Mouse (Mus musculus) embryo, embryonic 9.5 days (tissue): ENCODE data around the gene Kcnma1.

Experiments
- DNase-seq: peaks from one replicate; pipeline ENCODE4 v3.0.0-alpha.2; 2017; ENCODE audit errors: extremely low spot score

Kcnma1 gene

DNA sequence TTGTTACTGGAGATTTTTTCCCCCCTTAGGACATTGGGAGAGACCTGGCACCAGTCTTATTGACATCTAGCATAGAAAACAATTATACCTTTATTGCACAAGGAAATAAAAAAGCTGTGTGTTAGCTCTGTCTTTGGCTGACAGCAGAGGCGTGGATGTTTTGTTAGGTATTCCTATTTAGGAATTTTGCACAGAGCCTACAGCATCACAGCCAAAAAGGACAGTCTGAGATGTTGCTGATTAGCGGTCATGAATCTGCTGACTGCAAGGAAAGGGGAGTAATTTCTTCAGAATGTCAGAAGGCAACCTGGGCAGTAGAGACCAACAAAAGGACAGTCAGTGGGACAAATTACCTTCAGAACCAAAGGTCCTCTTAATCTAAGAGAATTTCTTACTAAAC lies 412.2 kb downstream of the Kcnma1 start:
- DNase-seq: no peak

DNA sequence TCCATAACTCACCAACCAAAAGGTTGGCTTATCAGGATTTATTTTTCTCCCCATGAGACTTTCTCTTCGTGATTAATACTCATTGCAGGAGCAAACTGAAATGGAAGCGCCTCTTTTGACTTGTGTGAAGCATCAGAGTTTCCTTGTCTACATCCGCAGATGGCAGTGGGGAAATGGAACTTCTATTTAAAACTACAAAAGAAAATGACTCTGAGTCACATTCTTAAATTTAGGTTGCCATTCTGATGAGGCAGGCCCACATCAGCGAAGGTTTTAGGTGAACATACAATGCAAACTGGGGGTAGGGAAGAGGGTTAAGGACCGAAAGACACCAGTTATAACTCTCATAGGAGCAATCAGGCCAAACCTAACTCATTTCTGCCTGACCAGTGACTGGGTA lies 419.7 kb downstream of the Kcnma1 start:
- no peak for DNase-seq

DNA sequence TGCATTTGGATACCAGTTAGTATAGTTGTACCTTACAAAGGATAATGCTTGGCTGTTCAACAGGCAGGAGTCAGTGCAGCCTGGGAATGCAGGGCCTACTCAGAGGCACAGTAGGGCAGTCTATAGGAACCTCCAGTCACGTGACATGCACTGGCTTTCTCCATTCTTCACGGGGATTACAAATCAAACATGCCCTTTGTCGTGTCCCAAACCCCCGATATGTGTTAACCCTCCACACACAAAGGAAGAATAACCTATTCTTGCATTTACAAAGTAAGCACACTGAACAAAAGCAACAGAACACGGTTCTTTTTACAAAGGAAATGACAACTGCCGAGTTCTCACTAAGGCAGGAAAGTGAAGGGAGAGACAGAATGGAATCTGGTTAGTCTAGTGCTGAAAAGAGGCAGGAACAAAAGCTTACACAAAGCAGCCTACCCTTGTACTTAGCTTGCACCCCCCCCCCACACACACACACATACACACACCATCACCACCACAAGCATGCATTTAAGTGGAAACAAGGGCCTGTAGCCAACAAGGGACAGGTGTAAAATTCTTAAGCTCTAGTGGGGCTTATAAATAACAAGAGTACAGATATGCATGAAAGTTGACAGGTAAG lies 421.4 kb downstream of the Kcnma1 start:
- DNase-seq: peak; percentile 36

DNA sequence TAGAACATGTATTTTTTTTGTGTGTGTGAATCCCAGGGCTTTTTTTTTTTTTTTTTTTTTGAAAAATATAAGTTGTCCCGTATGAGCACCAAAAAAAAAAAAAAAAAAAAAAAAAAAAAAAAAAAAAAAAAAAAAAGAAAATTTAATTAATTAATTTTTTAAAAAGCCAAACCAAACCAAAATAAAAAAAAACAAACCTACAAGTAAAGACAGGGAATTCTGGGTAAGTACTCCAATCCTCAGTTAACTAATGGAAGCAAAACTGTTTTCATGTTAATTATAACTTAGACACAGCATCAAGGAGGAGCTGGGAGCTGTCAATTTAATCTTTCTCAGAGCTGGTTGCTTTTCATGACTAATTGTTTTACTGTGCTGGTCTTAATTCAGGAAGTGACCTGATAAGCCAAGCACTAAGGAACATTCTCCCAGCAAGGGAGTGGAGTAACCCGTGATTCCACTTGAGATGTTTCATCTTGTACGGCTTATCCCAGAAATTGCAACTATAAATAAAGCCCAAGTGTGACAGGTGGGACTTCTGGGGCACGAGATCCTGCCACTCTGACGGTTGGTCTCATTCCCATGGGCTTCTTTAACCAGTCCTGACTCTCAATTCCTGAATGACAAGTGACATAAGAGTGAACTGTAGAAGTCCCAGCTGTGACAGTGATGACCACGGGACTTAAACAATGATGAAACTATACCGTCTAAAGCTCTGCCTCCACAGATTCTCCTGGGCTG lies 424.4 kb downstream of the Kcnma1 start:
- no peak for DNase-seq

DNA sequence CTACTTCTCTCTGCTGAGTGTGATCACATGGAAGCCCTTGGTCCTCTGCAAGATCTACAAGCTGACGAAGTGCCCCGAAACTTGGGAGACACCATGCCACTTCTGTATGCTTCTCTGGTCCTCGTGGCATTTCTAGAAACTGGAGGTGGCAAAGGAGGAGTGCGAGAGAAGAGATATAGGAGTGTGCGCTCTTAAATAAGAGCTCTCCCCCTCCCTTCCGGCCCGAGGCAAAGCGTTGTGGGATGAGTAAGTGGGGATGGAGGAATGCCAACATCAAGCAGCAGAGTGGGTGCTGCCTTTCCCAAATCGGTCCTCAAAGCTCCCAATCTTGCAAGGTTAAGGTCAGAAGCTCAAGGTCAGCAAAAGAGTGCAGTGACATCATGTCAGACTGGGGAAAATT lies 426.8 kb downstream of the Kcnma1 start:
- DNase-seq: no peak

DNA sequence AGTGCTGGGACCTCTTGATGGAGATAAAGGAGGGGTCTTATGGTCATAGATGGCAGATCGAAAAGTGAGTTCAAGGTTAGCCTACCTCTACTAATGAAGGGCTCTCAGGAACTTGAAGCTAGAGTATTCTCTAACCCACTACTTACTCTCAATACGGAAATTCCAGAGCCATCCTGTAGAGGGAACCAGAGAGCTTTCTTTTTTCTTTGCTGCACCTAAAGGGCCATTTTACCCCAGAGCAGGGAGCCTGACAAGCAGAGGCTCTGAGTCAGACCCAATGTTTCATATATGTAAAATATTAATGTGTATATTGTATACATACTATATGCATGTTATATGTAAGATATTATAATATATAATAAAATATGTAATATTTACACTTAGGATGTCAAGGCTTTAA lies 431.1 kb downstream of the Kcnma1 start:
- DNase-seq: peak; percentile 63

DNA sequence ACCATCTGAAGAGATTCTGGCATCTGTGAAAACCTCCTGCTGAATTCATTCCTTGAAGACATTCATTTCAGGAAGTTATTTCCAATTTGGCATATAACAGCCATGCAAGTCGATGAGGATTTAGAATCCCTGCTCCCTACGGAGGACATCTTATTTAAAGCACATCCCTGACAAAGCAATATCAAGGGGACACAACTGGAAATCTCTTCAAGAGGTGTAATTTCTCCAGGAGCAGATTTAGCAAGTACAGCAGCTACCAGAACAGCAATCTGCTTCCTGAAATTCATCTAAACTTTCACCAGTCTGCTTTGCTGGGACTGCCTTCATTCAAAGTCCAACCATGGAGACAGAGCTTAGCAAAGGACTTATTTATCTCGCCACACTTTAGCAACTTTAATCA lies 433.0 kb downstream of the Kcnma1 start:
- no peak for DNase-seq

DNA sequence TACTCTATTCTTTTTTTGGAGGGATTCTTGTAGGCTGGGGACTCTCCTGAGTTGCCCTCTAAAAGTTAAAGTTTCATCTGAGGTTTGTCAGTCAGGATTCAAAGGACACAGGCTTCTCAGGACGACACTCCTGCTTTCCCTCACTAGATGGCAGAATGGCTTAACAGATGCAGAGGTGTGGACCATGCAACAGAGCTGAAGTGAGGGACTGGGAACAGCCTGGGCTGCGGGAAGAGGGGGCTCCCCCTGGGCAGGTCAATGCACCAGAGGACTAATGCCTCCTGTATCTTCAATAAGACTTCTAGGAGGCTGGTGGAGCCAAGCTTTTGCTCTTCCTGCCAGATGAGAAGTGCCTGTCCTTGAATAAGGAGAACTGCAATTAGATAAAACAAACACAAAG lies 438.3 kb downstream of the Kcnma1 start:
- peak; percentile 40 for DNase-seq

DNA sequence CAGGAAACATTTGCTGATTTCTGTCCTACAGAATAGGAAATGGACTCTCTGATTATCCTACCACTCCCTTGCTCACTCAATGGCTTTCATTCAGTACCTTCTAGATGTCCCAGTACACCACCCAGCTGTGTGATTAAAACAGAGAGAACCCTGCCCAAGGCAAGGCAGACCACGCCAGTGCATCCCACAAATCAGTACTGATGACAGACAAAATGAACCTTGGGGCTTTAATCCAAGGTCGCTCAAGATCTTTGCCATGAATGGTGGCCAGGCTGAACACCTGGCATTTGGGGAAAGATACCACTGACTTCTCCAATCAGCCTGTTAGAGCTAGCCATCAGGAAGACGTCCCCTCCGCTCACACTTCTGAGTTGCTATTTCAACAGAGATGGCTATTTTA lies 440.2 kb downstream of the Kcnma1 start:
- no peak for DNase-seq

DNA sequence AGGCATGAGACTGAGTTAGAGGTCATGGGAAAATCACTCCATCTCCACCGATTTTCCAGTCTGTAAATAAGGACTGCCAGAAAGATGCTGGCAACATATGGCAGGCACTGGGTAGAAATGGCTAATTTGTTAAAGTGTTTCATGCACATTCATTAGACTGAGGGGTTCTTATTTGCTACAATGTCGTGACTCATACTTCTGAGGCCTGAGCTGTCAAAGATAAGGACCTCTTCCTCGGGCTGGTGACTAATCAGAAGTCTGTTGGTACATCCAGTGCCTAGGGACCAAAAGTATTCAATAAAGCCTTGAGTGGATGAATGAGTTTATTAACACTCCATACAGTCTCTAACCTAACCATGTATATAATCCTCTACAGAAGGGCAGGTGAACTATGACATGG lies 440.9 kb downstream of the Kcnma1 start:
- no peak for DNase-seq

DNA sequence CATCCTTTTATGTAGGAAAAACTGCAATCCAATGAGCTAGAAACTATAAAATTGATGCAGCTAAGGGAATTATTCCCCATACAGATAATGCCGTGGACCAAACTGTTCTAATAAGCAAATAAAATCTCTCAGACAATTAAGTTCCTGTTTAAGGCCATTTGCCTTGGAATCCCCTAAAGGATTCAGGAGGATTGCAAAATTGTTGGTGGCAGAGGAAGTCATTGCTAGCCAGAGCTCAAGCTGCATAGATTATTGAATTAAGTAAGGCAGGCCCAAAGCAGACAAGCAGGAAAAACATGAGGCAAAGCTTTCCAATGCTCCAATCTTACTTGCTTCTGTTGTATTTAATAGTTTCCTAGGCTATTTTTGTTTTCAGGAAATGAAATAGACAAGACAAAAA lies 441.5 kb downstream of the Kcnma1 start:
- DNase-seq: no peak

DNA sequence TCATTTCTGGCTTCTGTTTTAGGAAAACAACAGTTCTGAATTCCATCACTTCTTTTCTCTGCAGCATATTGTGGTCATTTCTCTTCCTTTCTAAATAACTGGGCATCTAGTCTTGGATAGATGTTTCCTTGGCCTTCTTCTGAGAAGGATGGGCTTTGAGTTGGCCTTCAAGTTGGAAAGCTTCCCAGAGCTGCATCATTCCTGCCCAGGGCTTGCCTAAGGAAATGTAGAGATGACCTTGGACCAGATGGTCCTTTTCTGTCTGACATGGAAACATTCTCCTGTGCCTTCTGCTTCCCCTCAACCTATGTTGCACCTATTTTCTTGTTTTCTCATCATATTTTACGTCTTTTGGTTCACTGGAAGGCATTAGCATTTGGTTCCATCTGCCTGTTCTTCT lies 444.0 kb downstream of the Kcnma1 start:
- no peak for DNase-seq

DNA sequence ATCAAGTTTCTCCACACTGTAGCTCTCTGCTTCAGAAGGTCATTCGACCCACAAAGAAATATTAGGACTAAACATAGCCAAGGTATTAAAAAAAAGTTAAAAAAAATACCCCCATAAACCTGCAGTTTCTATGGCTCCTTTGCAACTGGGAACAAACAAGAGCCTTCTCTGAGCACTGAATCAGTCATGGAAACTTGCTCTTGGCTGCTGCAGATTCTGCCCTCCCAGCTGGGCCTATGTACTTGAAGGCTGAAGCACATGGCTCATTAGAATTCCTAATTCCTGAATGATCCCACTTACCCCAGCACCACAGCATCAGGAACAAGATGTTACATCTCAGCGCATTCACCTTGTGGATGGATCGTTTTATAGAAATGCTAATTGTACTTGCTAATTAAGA lies 448.4 kb downstream of the Kcnma1 start:
- DNase-seq: no peak

DNA sequence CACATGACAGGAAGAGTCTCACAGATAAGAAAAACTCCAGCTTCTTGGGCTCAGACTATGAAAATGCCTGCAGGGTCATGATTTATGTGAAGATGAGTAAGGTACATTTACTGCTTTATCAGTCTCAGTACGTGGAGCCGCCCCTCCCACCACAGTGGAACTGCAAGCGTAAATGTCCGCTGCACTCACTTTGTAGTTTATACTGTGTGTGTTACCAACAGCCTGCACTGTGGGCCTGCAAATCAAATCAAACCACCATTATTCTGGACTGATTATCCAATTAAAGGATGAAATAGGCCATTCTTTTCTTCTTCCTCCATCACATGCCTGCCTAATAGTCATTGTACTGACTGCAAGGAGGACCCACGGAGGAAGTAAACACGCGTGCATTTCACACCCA lies 449.8 kb downstream of the Kcnma1 start:
- DNase-seq: no peak

DNA sequence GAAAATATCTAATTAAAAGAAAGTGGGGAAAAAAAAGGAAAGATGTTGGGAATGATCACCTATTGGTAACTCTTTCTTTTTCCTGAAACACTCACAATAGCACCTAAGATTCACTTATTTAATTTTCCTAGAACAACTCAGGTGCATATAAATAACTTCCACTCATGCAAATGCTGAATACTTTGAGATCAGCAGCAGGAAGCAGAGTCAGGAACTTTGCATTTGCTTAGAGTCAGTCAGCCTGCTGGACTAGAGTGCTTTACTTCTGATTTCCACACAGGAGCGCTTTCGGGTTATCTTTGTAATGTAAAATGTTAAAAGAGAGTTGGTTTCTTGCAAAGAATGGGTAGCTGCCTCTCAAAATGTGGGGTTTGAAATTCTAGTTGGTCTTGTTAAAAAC lies 451.1 kb downstream of the Kcnma1 start:
- DNase-seq: no peak

DNA sequence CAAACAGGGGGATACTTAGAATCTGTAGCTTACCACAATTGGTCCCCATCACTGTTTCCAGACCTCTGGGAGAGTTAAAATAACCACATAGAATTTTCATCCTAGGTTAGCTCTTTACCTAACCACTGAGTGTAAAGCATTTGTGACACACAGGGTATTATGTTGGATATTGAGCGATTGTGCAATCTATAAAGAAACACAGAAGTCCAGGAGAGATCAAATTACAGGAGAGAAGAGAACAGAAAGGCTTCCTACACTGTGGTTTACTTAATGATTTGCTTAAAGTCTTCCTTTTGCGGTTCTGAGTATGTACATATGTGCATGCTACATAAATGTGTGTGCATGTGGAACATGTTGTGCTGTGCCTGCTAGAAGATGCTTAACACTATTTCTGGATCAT lies 458.6 kb downstream of the Kcnma1 start:
- no peak for DNase-seq

DNA sequence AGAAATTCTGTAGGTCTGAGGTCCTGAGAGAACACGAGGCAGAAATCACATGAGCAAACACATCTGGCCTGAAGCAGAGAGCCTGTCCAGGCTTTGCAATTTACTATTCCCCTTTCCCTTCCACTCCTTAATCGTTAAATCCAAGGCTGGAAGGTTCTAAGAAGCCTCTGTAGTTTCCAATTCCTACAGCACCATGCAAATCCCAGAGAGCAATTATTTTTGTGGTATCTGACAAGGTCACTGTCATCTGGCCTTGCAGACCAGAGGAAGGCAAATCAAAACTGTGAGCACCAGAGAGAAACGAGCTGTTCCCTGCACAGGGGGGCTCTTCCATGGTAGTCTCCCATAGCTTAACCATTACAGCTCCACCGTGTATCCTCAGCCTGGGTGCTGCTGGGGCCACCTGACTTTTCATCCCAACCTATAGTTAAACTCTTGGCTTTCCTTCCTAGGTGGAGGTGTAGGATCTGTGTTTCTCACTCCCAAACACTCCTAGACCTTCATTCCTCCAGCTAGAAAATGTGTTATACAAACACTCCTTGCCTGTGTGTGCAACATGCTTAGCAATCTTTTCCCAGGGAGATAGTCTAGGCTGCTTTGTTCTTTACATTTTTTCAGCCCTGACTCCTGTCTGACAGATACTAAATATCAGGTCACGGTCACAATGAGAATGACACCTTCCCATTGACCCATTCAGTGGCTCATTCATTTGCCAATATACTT lies 461.9 kb downstream of the Kcnma1 start:
- DNase-seq: no peak

DNA sequence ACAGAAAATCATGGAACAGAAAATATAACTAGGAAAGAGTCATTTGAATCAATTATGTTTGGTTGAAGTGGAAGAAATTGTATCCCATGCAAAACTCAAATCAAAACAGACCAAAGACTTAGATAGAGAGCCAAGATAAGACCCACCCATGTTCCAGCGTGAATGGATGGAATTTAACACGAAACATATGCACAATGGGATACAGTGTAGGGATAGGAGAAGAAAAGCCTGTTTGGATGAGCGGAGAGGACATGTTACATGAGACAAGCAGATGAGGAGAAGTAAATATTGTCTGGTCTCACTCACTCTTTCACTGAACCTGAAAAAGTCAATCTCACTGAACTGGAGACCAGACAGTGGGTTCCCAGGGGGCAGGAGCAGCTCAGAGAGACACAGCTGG lies 463.8 kb downstream of the Kcnma1 start:
- DNase-seq: no peak

DNA sequence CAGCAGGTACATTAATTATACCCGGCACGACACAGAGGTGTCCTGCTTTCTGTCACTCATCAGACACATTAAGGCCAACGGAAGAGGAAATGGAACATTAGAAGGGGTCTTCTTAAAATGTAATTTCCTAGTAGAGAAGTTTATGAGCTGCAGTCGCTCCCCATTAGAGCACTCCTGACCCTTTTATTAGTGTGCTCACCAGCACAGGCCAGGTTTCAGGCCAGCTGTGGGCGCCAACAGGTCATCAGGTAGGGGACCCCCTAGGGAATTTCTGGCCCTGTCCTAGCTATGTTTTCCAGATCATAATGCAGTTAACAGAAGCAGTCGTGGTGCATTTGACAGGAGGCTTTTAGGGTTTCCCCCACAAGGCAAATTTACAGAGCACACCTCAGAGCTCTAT lies 472.2 kb downstream of the Kcnma1 start:
- no peak for DNase-seq

DNA sequence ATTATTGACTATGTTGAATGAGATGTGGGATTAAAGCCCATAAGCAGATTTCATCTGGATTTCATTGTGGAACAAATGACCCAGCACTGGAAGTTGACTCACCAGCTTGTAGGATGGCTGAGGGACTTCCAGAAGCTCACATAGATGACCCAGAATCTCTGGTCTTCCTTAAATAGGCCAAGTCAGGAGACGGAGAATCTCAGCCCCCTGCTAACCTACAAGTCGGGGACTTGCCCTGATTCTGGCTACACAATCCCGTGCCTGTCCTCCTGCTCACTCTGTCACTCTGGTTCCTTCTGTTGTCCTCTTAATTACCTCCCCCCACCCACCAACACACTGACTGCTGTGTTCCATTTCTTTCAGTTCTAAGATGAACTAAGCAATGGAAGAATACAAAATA lies 474.7 kb downstream of the Kcnma1 start:
- no peak for DNase-seq

DNA sequence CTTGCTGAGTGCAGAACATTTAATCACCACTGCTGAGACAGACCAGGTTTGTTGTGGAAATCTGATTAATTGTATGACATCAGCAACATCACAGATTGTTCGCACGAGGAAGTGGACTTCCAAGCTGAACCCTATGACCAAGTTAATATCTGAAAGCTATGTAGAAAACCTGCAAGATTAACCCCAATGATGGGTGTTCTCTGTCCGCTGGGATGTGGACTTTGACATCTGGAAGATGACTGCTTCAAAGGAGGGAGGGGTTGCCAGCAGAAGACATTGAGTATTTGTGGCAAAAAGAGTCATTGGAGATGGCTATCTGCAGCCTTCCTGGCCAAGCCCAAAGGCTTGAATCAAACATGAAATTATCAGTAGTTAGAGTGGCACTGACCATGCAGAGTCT lies 480.9 kb downstream of the Kcnma1 start:
- DNase-seq: no peak

DNA sequence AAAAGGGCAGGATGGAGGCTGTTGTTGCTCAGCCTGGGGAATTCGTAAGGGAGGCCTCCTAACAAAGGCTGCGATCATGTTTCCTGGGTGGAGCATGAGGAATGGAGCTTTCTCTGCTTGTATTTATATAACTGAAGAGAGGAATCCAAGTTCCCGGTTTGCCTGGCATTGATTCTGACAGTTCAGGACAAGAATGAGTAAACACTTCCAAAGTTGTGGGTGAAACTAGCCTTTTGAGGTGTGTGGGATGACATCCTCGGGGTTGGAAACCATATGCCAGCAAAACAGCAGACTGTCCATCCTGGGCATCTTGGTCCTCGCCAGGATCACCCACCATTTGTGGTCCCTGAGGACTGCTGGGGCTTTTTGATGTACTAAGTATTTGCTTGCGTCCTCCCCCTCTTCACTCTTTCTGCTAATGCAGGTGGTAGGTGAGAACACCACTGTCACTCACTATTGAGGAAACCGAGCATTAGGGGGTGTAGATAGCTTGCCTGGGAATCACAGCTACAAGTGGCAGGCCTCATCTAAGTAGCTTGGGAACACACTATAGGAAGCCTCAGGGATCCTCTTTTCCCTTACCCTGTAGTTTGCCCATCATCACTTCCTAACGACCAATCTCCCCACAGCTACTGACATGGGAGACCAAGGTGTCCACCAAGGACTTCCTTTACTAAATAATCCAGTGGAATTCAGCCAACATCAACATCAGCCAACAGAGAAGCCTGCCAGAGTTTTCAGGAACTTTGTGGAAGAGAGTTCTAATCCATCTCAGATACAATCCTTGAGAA lies 482.4 kb downstream of the Kcnma1 start:
- no peak for DNase-seq
